Mouse (Mus musculus): ENCODE results near the gene Prdx5. TPM values are rescaled to one million over a fixed set of nuclear protein-coding genes. Genes with fewer than 3 reads are reported as not detected.

Prdx5 gene
- polyA plus RNA-seq (2015; fragmentation: Illumina TruSeq; extraction: RNeasy Lipid Tissue Mini Kit (QIAGEN cat#74804); ENCODE audit: low read depth, low replicate concordance) = 507 TPM

DNA sequence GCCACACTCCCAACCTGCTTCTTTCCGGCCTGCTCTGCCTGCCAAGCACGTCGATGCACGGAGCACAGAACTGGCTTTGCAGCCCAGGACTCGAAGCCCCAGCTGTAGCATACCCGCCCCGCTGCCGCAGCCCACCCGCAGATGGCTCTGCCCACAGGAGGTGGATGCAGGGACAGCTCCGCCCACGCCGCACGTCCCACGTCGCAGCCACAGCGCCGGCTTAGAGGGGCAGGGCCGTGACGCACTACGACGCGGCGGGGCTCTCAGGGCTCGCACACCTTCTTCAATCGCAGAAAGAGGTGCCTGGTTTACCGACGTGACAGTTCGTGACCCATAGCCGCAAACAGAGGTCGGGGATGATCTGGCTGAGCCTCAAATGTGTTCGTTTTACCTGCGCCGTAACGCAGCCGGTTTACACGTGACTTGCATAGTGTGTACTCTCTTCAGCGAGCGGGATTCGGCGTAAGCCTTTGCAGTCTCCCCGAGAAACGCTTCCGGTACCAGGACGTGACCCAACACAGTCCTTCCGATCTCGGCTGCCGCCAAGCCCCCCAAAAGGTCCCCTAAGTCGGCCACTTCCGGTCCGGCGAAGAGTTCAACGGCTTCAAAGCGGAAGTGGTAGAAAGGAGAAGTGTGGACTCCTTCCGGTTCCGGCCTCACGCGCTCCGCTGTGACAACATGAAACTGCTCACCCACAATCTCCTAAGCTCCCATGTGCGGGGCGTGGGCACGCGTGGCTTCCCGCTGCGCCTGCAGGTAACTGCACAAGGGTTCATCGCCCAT, at the start of gene Prdx5, which contains the start of gene Trmt112:
Gene Prdx5 (minus strand): TSS at position 600 of the 783 bp plus-strand sequence.
Gene Trmt112 (plus strand): TSS at position 192 of the 783 bp plus-strand sequence.

DNA sequence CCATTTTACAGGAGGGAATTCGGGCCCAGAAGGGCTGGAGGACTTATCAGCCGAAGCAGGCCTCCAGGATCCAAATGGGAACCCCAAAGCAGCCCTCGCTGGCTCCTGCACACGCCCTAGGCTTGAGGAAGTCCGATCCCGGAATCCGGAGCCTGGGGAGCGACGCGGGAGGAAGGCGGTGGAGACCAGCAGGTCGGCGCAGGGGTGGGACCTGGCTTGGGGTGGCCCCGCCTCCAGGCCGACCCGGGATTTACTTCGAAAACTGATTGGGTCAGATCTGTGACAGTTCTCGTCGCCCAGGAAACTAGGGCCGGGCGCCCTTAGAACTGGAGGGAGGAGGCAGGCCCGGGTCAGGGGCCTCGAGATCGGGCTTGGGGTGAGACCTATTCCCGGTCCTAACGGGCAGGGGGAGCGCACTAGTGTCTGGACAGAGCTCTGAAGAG, 32.4 kb upstream of the Prdx5 start, which contains the start of gene Gpr137:
Gene Gpr137 (minus strand): TSS at position 232 of the 443 bp plus-strand sequence.

DNA sequence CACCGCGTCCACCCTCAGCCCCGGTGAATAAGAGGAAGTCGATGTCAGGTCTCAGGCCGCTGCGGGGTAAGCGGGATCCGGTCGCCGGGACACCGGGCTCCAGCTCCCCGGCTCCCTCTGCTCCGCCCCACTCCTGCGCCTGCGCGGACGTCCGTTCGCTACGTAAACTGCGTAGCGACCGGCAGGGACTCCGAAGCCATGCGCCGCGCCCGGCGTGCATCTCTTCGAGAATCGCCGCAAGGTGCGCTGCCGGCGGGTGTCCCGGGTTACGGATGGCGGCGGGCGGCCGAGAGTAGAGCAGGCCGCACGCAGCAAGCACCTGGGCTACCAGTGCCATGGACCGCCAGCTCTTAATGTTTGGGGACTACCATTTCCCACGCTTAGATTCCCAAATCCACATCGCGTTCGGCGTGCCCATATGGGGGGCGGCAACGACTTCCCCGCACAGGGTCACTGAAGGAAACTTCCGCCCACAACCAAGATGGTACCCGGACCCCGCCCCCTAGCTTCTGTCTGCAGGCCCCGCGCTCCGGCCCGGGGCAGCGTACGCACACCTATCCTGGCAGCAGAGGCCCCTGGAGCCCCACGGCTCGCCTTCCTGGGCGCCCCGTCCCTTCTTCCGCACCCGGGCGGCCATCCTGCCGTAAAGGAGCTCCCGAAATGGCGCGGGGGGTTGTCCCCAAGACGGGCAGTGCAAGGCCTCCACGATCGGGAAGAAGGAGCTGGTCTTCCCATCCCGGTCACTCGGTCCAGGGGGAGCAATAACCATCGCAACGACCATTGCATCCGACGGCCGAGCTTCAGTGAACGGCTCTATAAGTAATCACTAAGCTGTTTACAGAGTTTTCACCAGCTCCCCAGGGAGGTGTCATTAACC, 31.7 kb upstream of the Prdx5 start, which contains the start of gene Bad:
Gene Bad (plus strand): TSS at position 490 of the 877 bp plus-strand sequence.

DNA sequence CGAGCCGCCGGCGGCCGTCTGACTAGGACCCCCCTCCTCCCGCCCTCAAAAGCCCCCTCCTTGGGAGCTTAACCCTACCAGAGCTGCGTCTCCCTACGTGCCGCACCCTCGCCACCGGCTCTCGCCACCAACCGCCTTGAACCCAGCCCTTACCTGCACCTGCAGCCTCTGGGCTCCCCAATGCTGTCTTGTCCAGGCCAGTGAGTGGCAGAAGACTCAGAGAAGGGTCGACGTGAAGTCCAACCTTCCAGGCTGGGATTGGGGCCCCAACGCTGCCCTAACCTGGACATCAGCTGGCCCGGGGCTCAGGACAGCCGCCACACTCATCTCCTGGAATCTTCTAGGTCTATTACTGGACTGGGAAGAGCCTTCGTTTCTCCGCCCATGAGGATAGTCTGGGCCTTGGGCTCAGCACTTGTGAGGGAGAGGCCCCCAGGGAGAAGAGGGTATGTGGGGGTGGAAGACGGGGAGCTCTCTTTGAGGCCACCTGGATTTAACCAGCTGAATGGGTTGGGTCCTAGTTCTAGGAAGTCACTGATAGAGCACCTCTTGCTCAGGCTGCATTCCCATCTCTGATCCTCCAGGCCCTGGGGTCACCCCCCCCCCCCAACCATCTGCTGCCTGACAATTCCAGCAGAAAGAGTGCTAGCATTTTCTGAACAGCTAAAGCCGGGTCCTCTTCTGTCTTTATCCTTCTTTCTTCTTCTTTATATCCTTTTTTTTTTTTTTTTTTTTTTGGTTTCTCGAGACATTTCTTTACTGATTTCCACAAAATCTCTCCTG, 24.5 kb upstream of the Prdx5 start, which contains the start of gene Kcnk4:
Gene Kcnk4 (minus strand): TSS at position 321 of the 783 bp plus-strand sequence.

DNA sequence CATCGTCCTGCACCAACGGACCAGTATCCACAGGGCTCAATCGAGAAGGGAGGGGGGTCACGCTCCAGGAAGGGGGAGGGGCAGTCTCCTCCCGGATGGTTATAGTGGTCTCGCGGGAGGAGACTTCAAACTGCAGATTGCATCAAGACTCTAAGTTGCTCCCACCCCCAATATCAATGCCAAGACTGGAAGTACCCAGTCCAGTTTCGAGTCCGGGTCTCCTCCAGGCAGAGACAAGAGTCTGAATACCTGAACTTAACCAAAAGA, 15.3 kb upstream of the Prdx5 start, which contains the start of gene Catsperz:
Gene Catsperz (minus strand): TSS at position 74 of the 267 bp plus-strand sequence.

DNA sequence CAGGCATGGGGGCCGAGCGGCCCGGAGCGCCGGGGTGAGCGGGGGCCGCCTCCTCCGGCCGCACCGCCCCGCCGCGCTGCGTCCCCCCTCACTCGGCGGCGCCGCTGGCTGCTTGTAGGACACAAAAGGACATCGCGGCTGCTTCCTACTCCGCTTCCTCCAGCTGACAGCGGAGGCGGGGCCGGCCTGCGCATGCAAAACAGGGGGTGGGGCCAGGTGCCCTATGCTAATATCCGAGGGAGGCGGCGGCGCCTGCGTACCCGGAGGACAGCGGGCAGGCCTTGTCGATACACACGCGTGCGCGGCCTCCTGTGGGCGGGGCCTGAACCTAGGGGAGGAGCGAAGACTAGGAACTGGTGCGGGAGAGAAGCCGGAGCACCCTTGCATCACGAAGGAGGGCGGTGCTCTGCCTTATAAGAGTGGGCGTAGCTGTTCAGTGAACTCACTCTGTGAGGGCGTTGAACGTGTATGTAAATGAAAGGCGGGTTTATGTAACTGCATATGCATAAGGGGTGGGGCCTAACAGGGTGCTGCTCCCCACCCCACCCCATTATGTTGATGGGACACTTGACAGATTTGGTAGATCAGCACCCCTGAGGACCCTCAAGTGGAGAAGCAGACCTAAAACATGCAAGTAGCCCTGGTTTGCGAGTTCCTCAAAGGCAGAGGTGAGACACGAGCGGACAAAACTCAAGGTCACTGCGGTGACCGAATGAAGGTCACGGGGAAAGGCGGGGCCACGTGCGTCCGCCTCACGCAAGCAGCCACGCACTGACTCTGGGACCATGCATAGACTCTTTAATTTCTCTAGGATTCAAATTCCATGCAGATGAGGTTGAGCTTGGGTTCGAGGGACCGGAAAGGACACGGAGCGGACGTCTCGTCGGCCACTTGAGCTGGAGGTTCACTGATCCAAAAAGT, 12.0 kb upstream of the Prdx5 start, which contains the start of gene Esrra:
Gene Esrra (minus strand): TSS at position 167 of the 921 bp plus-strand sequence.

DNA sequence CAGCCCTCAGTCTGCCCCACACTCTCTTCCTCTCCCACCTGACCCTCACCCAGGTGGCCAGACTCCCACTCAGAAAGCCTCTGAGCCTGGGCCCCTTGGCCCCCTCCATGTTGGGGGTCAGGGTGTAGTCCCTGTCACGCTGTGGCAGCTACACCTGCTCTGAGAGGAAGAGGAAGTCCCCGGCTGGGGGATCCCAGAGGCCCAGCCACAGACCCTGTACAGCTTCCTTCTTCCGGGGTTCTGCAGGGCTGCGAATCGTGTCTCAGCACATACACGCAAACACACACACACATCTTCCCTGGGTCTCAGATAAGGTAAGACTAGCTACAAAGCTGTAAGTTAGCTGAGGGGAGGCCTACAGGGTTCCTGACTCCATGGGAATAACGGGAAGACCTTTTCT, 51.9 kb downstream of the Prdx5 start, which contains the start of gene Ccdc88b:
Gene Ccdc88b (minus strand): TSS at position 181 of the 400 bp plus-strand sequence.

Other genes starting within 250 kb of the Prdx5 start
- gene Rps6ka4, start 69.5 kb downstream of the Prdx5 start, polyA plus RNA-seq (2015; fragmentation: Illumina TruSeq; extraction: RNeasy Lipid Tissue Mini Kit (QIAGEN cat#74804); ENCODE audit: low read depth, low replicate concordance) = 30.3 TPM
- gene Ccdc88b, start 51.9 kb downstream of the Prdx5 start, polyA plus RNA-seq (2015; fragmentation: Illumina TruSeq; extraction: RNeasy Lipid Tissue Mini Kit (QIAGEN cat#74804); ENCODE audit: low read depth, low replicate concordance) = 1.2 TPM
- 58.7 TPM for gene Trmt112, start 408 bp downstream of the Prdx5 start, polyA plus RNA-seq (2015; fragmentation: Illumina TruSeq; extraction: RNeasy Lipid Tissue Mini Kit (QIAGEN cat#74804); ENCODE audit: low read depth, low replicate concordance)
- 63.1 TPM for gene Esrra, start 11.7 kb upstream of the Prdx5 start, polyA plus RNA-seq (2015; fragmentation: Illumina TruSeq; extraction: RNeasy Lipid Tissue Mini Kit (QIAGEN cat#74804); ENCODE audit: low read depth, low replicate concordance)
- 13.3 TPM for gene Catsperz, start 15.3 kb upstream of the Prdx5 start, polyA plus RNA-seq (2015; fragmentation: Illumina TruSeq; extraction: RNeasy Lipid Tissue Mini Kit (QIAGEN cat#74804); ENCODE audit: low read depth, low replicate concordance)
- 27.2 TPM for gene Kcnk4, start 24.4 kb upstream of the Prdx5 start, polyA plus RNA-seq (2015; fragmentation: Illumina TruSeq; extraction: RNeasy Lipid Tissue Mini Kit (QIAGEN cat#74804); ENCODE audit: low read depth, low replicate concordance)
- gene Bad, start 31.8 kb upstream of the Prdx5 start, polyA plus RNA-seq (2015; fragmentation: Illumina TruSeq; extraction: RNeasy Lipid Tissue Mini Kit (QIAGEN cat#74804); ENCODE audit: low read depth, low replicate concordance) = 76.2 TPM
- 114 TPM for gene Gpr137, start 32.4 kb upstream of the Prdx5 start, polyA plus RNA-seq (2015; fragmentation: Illumina TruSeq; extraction: RNeasy Lipid Tissue Mini Kit (QIAGEN cat#74804); ENCODE audit: low read depth, low replicate concordance)
- gene Ppp1r14b, start 64.9 kb upstream of the Prdx5 start, polyA plus RNA-seq (2015; fragmentation: Illumina TruSeq; extraction: RNeasy Lipid Tissue Mini Kit (QIAGEN cat#74804); ENCODE audit: low read depth, low replicate concordance) = 51.1 TPM
- gene Plcb3, start 66.4 kb upstream of the Prdx5 start, polyA plus RNA-seq (2015; fragmentation: Illumina TruSeq; extraction: RNeasy Lipid Tissue Mini Kit (QIAGEN cat#74804); ENCODE audit: low read depth, low replicate concordance) = 10.9 TPM
- 240 TPM for gene Fkbp2, start 70.4 kb upstream of the Prdx5 start, polyA plus RNA-seq (2015; fragmentation: Illumina TruSeq; extraction: RNeasy Lipid Tissue Mini Kit (QIAGEN cat#74804); ENCODE audit: low read depth, low replicate concordance)
- 79.8 TPM for gene Vegfb, start 77.5 kb upstream of the Prdx5 start, polyA plus RNA-seq (2015; fragmentation: Illumina TruSeq; extraction: RNeasy Lipid Tissue Mini Kit (QIAGEN cat#74804); ENCODE audit: low read depth, low replicate concordance)
- 27.9 TPM for gene Dnajc4, start 82.5 kb upstream of the Prdx5 start, polyA plus RNA-seq (2015; fragmentation: Illumina TruSeq; extraction: RNeasy Lipid Tissue Mini Kit (QIAGEN cat#74804); ENCODE audit: low read depth, low replicate concordance)
- 14.3 TPM for gene Nudt22, start 86.0 kb upstream of the Prdx5 start, polyA plus RNA-seq (2015; fragmentation: Illumina TruSeq; extraction: RNeasy Lipid Tissue Mini Kit (QIAGEN cat#74804); ENCODE audit: low read depth, low replicate concordance)
- gene Trpt1, start 86.0 kb upstream of the Prdx5 start, polyA plus RNA-seq (2015; fragmentation: Illumina TruSeq; extraction: RNeasy Lipid Tissue Mini Kit (QIAGEN cat#74804); ENCODE audit: low read depth, low replicate concordance) = 21.3 TPM
- gene Fermt3, start 109.4 kb upstream of the Prdx5 start, polyA plus RNA-seq (2015; fragmentation: Illumina TruSeq; extraction: RNeasy Lipid Tissue Mini Kit (QIAGEN cat#74804); ENCODE audit: low read depth, low replicate concordance) = 3.8 TPM
- gene Stip1, start 129.9 kb upstream of the Prdx5 start, polyA plus RNA-seq (2015; fragmentation: Illumina TruSeq; extraction: RNeasy Lipid Tissue Mini Kit (QIAGEN cat#74804); ENCODE audit: low read depth, low replicate concordance) = 245 TPM
- 16.9 TPM for gene Macrod1, start 146.7 kb upstream of the Prdx5 start, polyA plus RNA-seq (2015; fragmentation: Illumina TruSeq; extraction: RNeasy Lipid Tissue Mini Kit (QIAGEN cat#74804); ENCODE audit: low read depth, low replicate concordance)
- gene Flrt1, start 195.6 kb upstream of the Prdx5 start, polyA plus RNA-seq (2015; fragmentation: Illumina TruSeq; extraction: RNeasy Lipid Tissue Mini Kit (QIAGEN cat#74804); ENCODE audit: low read depth, low replicate concordance) = 9.3 TPM

All from brain, adult 10 weeks (tissue).